Mouse (Mus musculus) cerebellum, postnatal 10 days (tissue): ENCODE measurements around the gene Gtf2i.
"Not testable (repeated sequence)": the region's sequence is repeated elsewhere in the genome, so short reads cannot be mapped to it uniquely, and the experiment has no call there.

Experiments
- DNase-seq, 2 experiments: peaks; one replicate each; pipeline ENCODE4 v3.0.0; 2021; ENCODE audit warnings: mixed read lengths in 2 of 2

The Gtf2i gene

GRCm38 (mm10) chr5:134314688-134315622 lies at the start of gene Gtf2i:
TSS of gene Gtf2i (minus strand) at chr5:134314760.
- DNase-seq, result peak; percentile 97 to 98

- DNase-seq, result no peak
Observed at GRCm38 (mm10) chr5:134359101-134359500, 44.5 kb upstream of the Gtf2i start.

DNA sequence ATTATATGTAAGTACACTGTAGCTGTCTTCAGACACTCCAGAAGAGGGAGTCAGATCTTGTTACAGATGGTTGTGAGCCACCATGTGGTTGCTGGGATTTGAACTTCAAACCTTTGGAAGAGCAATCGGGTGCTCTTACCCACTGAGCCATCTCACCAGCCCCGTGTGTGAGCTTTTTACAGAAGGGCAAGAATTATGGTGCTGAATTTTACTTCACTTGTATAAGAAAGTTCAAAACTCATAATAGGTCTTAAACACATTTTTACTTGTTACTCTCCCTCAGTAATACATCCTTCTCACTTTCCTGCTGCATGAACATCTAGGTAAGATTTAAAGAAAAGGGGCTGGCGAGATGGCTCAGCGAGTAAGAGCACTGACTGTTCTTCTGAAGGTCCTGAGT lies 40.8 kb upstream of the Gtf2i start:
- DNase-seq, result not testable (repeated sequence)

DNA sequence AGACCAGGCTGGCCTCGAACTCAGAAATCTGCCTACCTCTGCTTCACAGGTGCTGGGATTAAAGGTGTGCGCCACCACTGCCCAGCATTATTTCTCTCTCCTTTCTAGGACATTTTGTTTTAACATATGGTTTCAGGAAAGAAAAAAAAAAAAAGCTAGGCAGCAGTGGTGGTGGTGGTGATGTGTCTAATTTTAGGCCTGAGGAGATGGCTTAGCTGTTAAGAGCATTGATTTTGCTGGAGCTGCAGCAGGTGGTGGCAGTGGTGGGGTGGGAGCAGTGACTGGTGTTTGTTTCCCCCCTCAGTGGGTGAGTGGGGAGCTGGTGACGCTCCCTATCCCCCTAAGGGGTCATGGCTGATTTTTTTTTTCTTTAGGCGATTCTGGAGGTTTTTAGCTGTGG lies 38.6 kb upstream of the Gtf2i start:
- DNase-seq, result no peak

DNA sequence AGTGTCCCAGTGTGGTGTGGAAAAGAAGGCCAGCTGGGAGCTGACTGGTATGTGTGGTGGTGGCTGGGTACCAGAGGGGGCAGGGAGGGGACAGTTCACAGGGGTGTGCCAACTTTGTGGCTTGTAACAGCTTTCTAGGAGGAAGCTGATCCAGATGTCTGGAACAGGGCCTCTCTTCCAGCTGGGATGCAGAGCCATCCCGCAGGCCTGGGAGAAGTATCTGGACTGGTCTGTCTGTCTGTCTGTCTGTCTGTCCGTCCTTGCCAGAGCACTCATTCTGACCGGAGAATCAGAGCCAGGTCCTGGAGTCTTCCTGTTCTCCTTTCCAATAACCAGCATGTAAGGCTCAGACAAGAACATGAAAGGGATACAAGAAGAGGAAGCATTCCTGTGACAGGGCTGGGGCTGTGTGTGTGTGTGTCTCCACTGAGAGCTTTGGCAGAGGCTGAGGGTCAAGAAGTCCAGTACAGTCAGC lies 38.0 kb upstream of the Gtf2i start:
- peak; percentile 26 to 39 for DNase-seq

DNA sequence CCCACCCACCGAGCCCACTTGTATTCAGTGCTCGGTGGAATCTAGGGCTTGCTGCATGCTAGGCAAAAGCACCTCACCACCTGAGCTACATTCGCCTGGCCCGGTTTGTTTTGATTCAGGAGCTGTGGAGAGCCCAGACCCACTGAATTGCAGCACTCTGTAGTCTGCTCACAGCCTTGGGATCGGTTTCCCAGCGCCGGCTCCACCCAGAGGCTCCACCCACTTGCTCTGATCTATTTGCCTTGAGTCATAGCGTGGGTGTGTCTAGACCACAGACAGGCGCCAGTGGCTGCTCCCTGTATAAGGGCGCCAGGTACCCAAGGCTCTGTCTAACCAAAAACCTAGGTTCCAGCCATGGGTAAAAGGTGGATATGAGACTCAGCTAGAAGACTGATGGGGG lies 36.1 kb upstream of the Gtf2i start:
- peak; percentile 31 to 34 for DNase-seq

- DNase-seq, result peak; percentile 29
Observed at GRCm38 (mm10) chr5:134347066-134347465, 32.5 kb upstream of the Gtf2i start.

DNA sequence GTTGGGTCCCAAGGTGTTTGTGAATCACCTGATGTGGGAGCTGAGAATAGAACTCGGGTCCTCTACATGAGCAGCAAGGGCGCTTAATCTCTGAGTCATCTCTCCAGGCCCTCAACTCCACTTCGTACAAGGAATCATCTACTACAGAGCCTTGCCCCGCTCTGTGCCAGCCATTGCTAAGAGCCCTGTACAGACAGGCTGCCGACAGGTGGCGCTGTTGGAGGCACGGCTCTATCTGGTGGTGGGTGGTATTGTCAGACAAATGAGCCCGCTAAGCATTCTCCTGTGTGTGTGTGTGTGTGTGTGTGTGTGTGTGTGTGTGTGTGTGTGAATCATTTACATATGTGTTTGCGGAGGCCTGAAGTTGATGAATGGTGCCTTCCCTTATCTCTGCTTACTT lies 30.9 kb upstream of the Gtf2i start:
- DNase-seq, result peak; percentile 45 to 52

DNA sequence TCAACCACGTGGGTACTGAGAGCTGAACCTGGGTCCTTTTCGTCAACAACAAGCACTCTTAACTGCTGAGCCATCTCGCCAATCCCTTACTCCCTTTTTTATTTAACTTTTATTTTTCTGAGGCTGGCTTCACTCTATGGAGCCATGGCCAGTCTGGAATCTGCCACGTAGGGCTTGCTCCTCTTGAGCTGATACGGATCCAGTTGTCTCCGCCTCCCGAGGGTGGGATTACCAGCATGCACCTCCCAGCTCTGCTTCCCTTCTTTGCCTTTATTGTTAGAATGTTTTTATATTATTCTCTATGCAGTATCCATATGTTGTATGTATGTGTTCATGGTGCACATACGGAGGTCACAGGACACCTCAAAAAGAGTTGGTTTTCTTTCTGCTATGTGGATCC lies 29.5 kb upstream of the Gtf2i start:
- no peak for DNase-seq

GRCm38 (mm10) chr5:134343530-134343929 lies 29.0 kb upstream of the Gtf2i start:
- not testable (repeated sequence) for DNase-seq

- no peak for DNase-seq
Observed at GRCm38 (mm10) chr5:134342503-134343205, 28.1 kb upstream of the Gtf2i start.

DNA sequence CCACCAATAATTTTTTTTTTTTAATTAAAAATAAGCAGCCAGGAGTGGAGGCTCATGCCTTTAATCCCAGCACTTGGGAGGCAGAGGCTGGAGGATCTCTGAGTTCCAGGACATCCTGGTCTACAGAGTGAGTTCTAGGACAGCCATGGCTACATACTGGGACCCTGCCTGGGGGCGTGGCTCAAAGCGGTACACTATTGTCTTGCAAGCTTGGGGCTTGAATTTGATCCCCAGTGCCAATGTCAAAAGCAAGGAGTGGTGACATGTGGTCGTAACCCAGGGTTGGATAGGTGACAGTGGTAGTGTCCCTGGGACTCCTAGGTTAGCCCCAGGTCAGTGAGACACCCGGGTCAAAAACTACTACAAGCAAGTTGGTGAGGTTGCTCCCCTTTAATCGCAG lies 27.2 kb upstream of the Gtf2i start:
- no peak for DNase-seq

DNA sequence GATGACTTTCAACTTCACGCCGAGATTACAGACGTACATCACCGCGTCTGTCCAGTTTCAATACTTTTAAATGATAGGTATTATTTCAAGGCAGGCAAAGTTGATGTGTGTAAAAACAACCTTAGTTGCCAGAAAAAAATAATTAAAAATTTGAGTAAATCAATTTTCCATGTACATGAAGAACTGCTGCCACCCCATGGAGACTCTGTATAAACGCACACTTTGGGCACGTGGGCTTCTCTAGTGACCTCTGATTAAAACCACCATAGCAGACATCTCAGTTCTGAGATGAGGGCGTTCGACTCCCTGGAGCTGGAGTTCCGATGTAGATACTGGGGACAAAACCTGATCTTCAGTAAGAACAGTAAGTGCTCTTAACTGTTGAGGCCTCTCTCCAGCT lies 26.8 kb upstream of the Gtf2i start:
- peak; percentile 48 to 61 for DNase-seq

- DNase-seq, result no peak
Observed at GRCm38 (mm10) chr5:134340101-134340522, 25.6 kb upstream of the Gtf2i start.

DNA sequence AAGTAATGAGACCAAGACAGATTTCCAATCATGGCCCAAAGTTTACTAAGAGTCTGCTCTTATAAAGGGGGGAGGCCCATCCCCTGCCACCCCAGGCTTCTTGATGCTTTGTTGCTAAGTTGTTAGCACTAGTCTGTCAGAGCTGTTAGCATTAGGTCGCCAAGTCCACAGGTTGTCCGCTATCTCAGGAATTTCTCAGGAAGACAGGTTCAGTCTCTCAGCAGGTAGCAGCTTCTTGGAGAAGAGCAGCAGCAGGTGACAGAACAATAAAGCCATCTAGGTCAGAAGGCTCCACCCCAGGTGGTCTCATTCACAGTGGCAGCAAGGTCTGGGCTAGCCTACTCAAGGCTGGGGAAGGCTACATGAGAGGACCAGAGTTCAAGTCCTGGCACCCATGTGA lies 22.5 kb upstream of the Gtf2i start:
- not testable (repeated sequence) for DNase-seq

DNA sequence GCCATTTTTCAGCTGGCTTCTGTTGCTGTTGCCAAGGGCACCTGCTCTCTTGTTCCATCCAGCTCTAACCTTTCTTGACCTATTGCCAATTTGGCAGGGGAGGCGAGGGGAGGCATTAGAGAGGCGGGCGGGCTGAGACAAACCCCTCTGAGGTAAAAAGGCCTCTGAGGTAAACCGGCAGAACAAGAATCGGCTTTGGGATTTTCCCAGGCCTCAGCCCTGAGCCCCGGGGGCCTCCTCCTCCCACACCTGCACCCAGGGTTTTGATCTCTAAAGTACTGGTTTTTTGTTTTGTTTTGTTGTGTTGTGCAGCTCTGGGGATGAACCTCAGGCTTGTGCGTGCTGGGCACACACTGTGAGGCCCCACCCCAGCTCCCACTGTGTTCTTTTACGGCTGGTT lies 18.2 kb upstream of the Gtf2i start:
- peak; percentile 65 to 66 for DNase-seq

- no peak for DNase-seq
Observed at GRCm38 (mm10) chr5:134330082-134330481, 15.5 kb upstream of the Gtf2i start.

- DNase-seq, result no peak
Observed at GRCm38 (mm10) chr5:134329311-134329710, 14.8 kb upstream of the Gtf2i start.

GRCm38 (mm10) chr5:134328482-134329001 lies 14.0 kb upstream of the Gtf2i start:
- DNase-seq, result no peak

DNA sequence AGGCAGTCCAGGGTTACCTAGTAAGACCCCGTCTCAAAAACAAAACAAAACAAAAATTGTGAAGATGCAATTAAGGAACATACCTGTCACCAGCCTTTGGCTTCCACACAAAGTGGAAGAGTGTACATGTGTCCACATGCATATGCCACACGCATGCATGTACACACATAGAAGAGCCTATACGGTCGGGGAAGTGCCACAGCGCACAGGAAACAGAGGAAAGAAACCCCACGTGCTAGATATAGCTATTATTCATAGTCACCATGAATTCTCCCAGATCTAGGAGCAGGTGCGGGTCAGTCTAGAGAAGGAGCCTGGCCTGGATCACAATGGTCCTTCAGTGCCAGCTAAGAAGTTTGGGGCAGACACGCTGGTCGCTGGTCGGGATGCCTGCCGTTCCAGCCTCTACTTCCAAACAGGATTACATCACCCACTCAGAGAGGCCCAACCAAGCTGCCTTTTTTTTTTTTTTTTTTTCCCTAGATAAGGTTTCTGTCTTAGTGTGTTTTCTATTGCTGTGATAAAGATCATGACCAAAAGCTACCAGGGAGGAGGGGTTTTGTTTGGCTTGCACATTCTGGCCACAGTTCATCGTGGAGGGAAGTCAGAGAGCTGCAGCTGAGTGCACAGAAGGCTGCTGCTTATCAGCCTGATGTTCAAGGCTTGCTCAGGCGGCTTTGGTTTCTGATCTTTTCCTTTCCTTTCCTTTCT lies 11.5 kb upstream of the Gtf2i start:
- DNase-seq, result no peak

- DNase-seq, result no peak
Observed at GRCm38 (mm10) chr5:134323869-134324268, 9.3 kb upstream of the Gtf2i start.

DNA sequence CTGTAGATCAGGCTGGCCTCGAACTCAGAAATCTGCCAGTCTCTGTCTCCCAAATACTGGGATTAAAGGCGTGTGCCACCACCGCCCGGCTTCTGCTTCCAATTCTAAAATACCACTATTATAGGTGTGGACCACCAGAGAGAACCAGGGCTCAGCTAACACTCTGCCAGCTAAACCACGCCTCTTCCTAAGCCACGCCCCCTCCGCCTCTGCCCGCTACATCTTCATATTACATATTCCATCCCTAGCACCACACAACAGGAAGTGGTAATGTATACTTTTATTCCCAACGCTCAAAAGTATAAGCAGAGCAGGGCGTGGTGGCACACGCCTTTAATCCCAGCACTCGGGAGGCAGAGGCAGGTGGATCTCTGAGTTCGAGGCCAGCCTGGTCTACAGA lies 8.8 kb upstream of the Gtf2i start:
- no peak for DNase-seq

DNA sequence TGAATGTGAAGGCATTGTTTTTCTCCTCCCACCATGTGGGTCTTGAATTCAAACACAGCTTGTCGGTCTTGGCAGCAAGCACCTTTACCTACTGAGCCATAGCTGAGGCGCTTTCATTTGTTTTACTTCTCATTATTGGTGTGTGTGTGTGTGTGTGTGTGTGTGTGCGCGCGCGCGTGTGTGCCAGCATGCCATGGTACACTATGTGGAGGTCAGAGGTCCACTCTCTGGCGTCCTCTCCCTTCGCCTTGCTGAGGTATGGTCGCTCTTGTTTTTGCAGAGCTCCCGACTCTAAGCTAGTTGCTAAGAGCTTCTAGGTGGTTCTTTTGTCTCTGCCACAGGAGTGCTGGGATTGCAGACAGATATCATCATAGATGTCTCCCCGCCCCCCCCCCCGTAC lies 7.8 kb upstream of the Gtf2i start:
- DNase-seq, result no peak
